Mouse (Mus musculus) intestine, embryonic 16.5 days (tissue): Measurements from ENCODE around the gene Lipm. TPM values are rescaled to one million over a fixed set of nuclear protein-coding genes. Genes with fewer than 3 reads are reported as not detected.
A peak's percentile ranks its signal among the peaks of the same experiment; 100 is the strongest.

Experiments
- ATAC-seq: fragments of 200-750 bp; cut with Nextera tagmentation; 2 replicates; pipeline ENCODE4 v1.8.0; 2017; ENCODE audit warnings: moderate TSS enrichment, moderate library complexity
- H3K27ac ChIP-seq: fragments of 300-500 bp; sonication (generic); 2 replicates; pipeline ENCODE4 v1.5.1; 2014; ENCODE audit warnings: mild to moderate bottlenecking, low read length
- H3K27me3 ChIP-seq: fragments of 300-500 bp; sonication (generic); replicated peaks from 2 replicates; pipeline ENCODE4 v1.6.1; 2014; ENCODE audit warnings: low read length, control low read depth, mixed read lengths; ENCODE audit not compliant: control insufficient read depth, insufficient read depth
- H3K36me3 ChIP-seq: fragments of 300-500 bp; sonication (generic); 2 replicates; pipeline ENCODE4 v1.6.1; 2014; ENCODE audit warnings: low read length, control low read depth; ENCODE audit not compliant: control insufficient read depth, insufficient read depth
- H3K4me1 ChIP-seq: fragments of 300-500 bp; sonication (generic); 2 replicates; pipeline ENCODE4 v1.6.1; 2014; ENCODE audit warnings: low read length, control low read depth, mixed read lengths; ENCODE audit not compliant: control insufficient read depth, insufficient read depth
- H3K4me2 ChIP-seq: fragments of 300-500 bp; sonication (generic); 2 replicates; pipeline ENCODE4 v1.6.1; 2014; ENCODE audit warnings: low read depth, low read length, control low read depth
- H3K4me3 ChIP-seq: fragments of 300-500 bp; sonication (generic); 2 replicates; pipeline ENCODE4 v1.5.1; 2014; ENCODE audit warnings: mild to moderate bottlenecking, low read length
- H3K9ac ChIP-seq: fragments of 300-500 bp; sonication (generic); 2 replicates; pipeline ENCODE4 v1.6.1; 2014; ENCODE audit warnings: low read depth, low read length
- H3K9me3 ChIP-seq: fragments of 300-500 bp; sonication (generic); 2 replicates; pipeline ENCODE4 v1.6.1; 2016; ENCODE audit warnings: low read length, control low read depth; ENCODE audit not compliant: control insufficient read depth
- WGBS: fragments of 180-500 bp; shearing (Covaris S2); extraction: QIAGEN DNeasy Blood & Tissue Kit; methylation state at CpG from one replicate; pipeline ENCODE4 v1.1.7; 2014; 5-methylcytosine and 5-hydroxymethylcytosine counted together
- polyA plus RNA-seq: library from polyadenylated mRNA; unstranded; fragments of >200 nt; fragmentation: Nextera tagmentation; extraction: Ambion mirVana; gene quantifications from 2 replicates; pipeline ENCODE4 v1.2.1, GENCODE M21; 2015

Gene Lipm
- polyA plus RNA-seq, 1 experiment from 2014 or later, result not detected

DNA sequence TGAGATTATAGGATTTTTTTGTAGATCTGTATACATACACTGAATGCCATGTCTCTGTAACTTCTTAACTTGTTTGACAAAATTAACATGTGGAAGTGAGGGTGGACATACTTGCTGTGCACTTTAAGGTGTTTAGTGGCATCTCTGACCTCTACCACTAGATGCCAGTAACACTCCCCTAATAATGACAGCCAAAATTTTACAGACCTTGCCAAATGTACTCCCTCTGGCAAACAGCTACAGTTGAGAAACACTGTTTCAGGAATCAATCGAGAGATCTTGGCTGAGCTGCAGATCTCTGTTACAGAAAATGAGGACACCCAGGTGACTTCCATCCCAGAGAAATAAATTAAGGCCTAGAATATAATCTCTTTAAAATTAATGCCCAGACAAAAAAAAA, 4.5 kb upstream of the Lipm start:
- no peak for ATAC-seq
- Histone ChIP-seq H3K27ac (no peak overlapping the region), H3K4me2 (no peak overlapping the region), H3K4me3 (no peak overlapping the region), H3K36me3 (no peaks in the 10 kb centered on the region), H3K9me3 (no peaks in the 10 kb centered on the region), H3K27me3 (no peaks in the 10 kb centered on the region), H3K9ac (no peak overlapping the region), H3K4me1 (no peaks in the 10 kb centered on the region)
- WGBS, result 53% methylated on average over 1 of the region's 1 CpGs

DNA sequence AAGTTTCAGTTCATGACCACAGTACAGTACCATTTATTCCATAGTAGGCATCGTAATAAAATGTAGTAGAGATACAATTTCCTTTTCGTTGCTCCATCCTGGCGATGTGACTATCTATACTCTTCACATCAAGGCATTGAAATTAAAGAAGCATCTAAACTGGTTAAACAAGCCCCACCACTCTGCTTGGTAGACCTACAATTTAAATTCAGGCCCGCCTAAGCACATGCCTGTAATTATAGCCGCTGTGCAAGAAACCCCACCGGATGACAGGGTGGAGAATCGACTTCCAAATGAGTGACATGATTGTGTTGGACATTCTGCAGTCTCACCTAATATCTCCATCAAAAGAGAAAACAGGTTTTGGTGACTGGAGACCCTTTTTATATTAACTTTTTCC, 1.2 kb downstream of the Lipm start:
- Histone ChIP-seq H3K36me3 (no peaks in the 10 kb centered on the region), H3K4me1 (no peaks in the 10 kb centered on the region), H3K9ac (no peak overlapping the region), H3K9me3 (no peaks in the 10 kb centered on the region), H3K4me2 (no peak overlapping the region), H3K27me3 (no peaks in the 10 kb centered on the region), H3K4me3 (no peak overlapping the region), H3K27ac (no peak overlapping the region)
- ATAC-seq, result no peak
- 81% methylated on average over 7 of the region's 7 CpGs for WGBS

DNA sequence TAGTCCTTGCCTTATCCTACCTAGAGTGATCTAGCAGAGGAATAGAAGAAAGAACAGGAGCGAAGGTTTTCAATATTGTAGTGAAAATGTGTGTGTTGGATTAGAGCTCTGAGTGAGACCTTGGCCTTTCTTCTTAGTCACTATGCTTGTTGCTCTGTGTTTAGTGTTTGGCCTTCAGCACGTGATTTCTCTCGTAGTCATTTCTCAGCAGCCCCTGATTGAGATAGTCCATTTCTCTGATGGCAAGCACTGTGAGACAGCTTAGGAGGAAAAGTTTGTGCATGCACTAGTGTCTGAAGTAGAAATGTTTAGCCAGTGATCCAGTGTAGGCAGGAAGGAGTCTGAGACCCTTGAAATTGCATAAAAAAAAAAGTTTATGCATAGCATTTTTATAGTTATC, 4.1 kb downstream of the Lipm start:
- no peak overlapping the region for H3K4me3 ChIP-seq
- no peak overlapping the region for H3K9ac ChIP-seq
- 83% methylated on average over 3 of the region's 3 CpGs for WGBS
- no peak overlapping the region for H3K27ac ChIP-seq
- ATAC-seq, result no peak
- H3K4me2 ChIP-seq, result no peak overlapping the region
- no peaks in the 10 kb centered on the region for H3K4me1 ChIP-seq
- no peaks in the 10 kb centered on the region for H3K9me3 ChIP-seq
- H3K36me3 ChIP-seq, result no peaks in the 10 kb centered on the region
- no peaks in the 10 kb centered on the region for H3K27me3 ChIP-seq

DNA sequence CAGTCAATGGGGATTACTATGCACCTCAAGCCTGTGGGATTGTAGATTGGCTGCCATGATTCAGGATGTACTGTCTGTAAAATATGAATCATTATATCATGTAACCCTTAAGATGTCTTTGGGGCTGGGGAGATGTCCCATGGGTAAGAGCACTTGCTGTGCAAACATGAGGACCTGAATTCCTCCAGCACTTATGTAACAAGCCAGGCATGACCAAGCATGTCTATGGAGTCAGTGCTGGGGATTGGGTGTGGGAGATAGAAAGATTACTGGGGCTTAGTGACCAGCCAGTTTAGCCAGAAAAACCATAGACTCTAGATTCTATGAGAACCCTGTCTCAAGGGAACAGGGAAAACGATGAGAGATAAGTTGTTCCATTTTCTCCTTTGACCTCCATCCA, 18.4 kb downstream of the Lipm start:
- H3K9ac ChIP-seq, result no peak overlapping the region
- H3K4me3 ChIP-seq, result no peak overlapping the region
- no peaks in the 10 kb centered on the region for H3K27me3 ChIP-seq
- 63% methylated on average over 1 of the region's 1 CpGs for WGBS
- ATAC-seq, result no peak
- no peak overlapping the region for H3K27ac ChIP-seq
- no peaks in the 10 kb centered on the region for H3K9me3 ChIP-seq
- H3K4me2 ChIP-seq, result no peak overlapping the region
- no peaks in the 10 kb centered on the region for H3K36me3 ChIP-seq
- H3K4me1 ChIP-seq, result no peaks in the 10 kb centered on the region

DNA sequence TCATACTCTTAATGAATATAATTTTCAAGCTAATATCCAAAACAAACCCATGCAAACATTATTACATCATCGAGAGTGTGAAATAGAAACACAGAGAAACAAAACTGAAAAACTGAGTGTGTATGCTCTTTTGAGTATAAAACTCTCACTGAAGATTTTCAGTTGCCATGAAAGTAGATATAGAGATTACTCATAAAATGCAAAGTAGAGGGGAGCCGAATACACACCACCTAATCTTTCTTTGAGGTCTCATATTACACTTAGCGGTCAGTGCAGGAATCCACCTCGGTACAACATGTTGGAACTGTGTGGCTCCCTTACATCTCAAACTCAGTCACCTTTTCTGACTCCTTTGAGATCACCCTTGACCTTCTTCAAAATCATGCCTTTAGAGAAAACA, 18.9 kb downstream of the Lipm start:
- no peaks in the 10 kb centered on the region for H3K36me3 ChIP-seq
- H3K27ac ChIP-seq, result no peak overlapping the region
- no peak for ATAC-seq
- no peaks in the 10 kb centered on the region for H3K4me1 ChIP-seq
- no peaks in the 10 kb centered on the region for H3K27me3 ChIP-seq
- 68% methylated on average over 4 of the region's 4 CpGs for WGBS
- H3K9ac ChIP-seq, result no peak overlapping the region
- no peaks in the 10 kb centered on the region for H3K9me3 ChIP-seq
- no peak overlapping the region for H3K4me2 ChIP-seq
- H3K4me3 ChIP-seq, result no peak overlapping the region

DNA sequence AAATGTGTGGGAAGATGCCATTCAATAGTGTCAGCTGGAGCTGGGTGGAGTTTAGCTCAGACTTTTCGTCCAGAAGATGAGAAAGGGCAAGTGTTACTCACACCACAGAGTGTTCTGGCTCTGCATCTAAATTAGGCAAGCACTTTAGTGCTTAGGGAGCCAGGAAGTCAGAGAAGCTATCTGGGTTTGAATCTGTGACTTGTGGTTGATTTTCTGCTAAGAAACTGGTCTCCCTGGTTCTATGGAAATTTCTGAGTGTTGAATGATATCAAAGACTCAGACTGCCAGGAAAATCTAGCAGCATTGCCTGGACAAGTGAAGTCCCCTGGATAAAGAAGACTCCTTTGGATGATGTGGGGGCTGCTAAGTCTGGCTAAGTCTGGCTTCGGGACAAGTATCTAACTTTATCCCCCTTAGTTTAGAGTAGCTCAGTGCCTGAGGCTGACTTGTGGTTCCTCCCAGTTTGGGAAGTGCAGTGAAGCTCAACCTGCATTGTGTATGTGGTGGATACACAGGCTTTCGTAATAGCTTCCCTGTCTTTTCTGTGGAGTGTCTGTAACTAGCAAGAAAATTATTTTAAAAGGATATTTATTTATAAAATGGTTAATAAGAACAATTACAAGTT, 19.5 kb downstream of the Lipm start:
- H3K36me3 ChIP-seq, result no peaks in the 10 kb centered on the region
- no peaks in the 10 kb centered on the region for H3K9me3 ChIP-seq
- H3K4me2 ChIP-seq, result no peak overlapping the region
- H3K4me1 ChIP-seq, result no peaks in the 10 kb centered on the region
- H3K9ac ChIP-seq, result no peak overlapping the region
- no peak overlapping the region for H3K4me3 ChIP-seq
- H3K27me3 ChIP-seq, result no peaks in the 10 kb centered on the region
- 72% methylated on average over 3 of the region's 3 CpGs for WGBS
- ATAC-seq, result no peak
- H3K27ac ChIP-seq, result no peak overlapping the region

DNA sequence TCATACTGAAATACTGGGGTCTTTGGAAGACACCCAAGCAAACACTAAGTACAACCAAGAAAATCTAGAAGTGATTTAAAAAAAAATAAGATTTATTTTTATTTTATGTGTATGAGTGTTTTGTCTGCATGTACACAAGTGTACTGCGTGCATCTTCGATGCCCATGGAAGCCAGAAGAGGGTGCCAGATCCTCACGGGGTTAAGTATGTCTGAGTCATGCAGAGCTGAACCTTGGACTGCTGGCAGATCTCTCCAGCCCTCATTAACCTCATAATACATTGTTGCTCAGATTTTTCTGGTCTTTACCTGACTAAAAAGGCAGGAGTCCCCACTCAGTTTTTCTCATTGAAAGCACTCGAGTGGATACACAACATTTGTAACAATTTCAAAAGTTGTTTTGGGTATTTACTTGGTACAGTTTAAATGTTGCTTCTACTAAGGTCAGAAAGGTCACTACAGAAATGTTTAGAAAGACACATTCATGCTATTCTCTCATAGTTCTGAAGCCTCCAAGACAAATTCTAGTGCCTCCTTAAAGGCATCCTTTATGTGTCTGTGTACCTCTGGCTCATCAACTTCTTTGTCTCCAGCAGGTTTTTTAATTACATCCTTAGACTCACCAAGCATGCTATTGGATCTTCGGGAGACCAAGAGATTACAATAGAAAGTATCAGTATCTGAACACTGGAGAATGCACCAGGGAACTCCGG, 38.1 kb downstream of the Lipm start:
- H3K4me1 ChIP-seq, result no peaks in the 10 kb centered on the region
- H3K9me3 ChIP-seq, result peaks cover 4% of the 10 kb centered on the region; the same call in 1 of the 2 replicates
- no peaks in the 10 kb centered on the region for H3K36me3 ChIP-seq
- 75% methylated on average over 6 of the region's 6 CpGs for WGBS
- no peak overlapping the region for H3K4me3 ChIP-seq
- ATAC-seq, result peak; percentile 94
- H3K27me3 ChIP-seq, result no peaks in the 10 kb centered on the region
- no peak overlapping the region for H3K4me2 ChIP-seq
- H3K9ac ChIP-seq, result no peak overlapping the region
- peak overlapping the region; percentile 77 for H3K27ac ChIP-seq

DNA sequence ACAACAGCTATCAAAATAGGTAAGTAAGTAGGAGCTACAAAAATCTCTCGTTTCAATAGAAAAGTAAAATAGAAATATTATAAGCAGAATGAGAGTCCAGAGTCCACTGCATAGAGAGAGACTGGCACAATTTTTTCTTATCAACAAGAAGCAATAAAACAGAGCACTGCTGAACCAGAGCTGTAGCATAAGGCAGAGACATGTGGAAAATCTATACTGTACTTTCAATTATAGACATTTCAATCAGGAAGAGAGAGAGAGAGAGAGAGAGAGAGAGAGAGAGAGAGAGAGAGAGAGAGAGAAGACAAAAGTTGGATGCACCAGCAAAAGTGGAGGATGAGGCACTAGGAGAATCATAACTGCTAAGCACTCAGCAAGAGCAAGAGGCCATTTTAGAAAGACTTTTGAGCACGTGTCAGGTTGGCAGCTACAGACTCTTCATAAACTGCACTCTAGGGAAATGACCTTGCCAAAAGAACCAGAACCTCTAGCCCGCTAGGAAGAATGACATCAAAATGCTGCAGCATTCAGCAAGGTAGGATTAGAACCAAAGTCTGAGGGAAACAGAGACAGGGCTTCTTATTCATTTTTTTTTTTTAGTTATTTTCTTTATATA, 38.8 kb downstream of the Lipm start:
- peak; percentile 97 for ATAC-seq
- Histone ChIP-seq H3K4me1 (no peaks in the 10 kb centered on the region), H3K4me3 (no peak overlapping the region), H3K9ac (no peak overlapping the region), H3K36me3 (no peaks in the 10 kb centered on the region), H3K27ac (peak overlapping the region; percentile 77), H3K9me3 (peaks cover 4% of the 10 kb centered on the region; the same call in 1 of the 2 replicates), H3K4me2 (no peak overlapping the region), H3K27me3 (no peaks in the 10 kb centered on the region)
- WGBS, result 67% methylated on average over 3 of the region's 3 CpGs

DNA sequence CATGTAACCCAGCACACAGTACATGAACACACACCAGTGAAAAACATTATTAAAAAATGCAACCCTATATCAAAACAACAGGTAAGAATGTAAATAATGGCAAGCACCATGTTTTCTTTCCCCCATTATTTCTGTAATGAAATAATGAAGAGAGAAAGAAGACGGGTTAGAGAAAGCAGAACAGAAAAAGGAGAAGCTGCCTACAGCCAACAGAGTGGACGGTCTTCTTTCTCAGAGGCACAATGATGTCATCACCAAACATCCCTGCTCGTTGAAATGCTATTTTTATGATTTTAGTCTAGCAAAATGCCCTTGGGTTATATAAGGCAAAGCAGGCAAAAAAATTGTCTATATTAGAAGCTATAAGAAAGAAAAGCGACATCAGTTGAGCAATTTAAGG, 47.7 kb downstream of the Lipm start:
- H3K9me3 ChIP-seq, result no peaks in the 10 kb centered on the region
- H3K9ac ChIP-seq, result no peak overlapping the region
- no peaks in the 10 kb centered on the region for H3K4me1 ChIP-seq
- no peaks in the 10 kb centered on the region for H3K36me3 ChIP-seq
- no peaks in the 10 kb centered on the region for H3K27me3 ChIP-seq
- 73% methylated on average over 4 of the region's 4 CpGs for WGBS
- H3K4me3 ChIP-seq, result no peak overlapping the region
- H3K27ac ChIP-seq, result no peak overlapping the region
- H3K4me2 ChIP-seq, result no peak overlapping the region
- ATAC-seq, result no peak
